Mouse (Mus musculus) liver, embryonic 14.5 days (tissue): ENCODE measurements at regions not wholly inside any gene's neighbourhood (a gene's known extent, or its start where the extent isn't known, plus 50 kb on each side); places are given as distances from the start of the nearest gene placed in this dataset.

Experiments
- CTCF ChIP-seq: IDR thresholded peaks from 2 replicates; pipeline ENCODE4 v1.5.1; 2016; ENCODE audit warnings: antibody characterized with exemption, low read depth, control low read depth
- EP300 ChIP-seq: IDR thresholded peaks from 2 replicates; pipeline ENCODE4 v1.6.1; 2016; ENCODE audit warnings: antibody characterized with exemption, low read depth

DNA sequence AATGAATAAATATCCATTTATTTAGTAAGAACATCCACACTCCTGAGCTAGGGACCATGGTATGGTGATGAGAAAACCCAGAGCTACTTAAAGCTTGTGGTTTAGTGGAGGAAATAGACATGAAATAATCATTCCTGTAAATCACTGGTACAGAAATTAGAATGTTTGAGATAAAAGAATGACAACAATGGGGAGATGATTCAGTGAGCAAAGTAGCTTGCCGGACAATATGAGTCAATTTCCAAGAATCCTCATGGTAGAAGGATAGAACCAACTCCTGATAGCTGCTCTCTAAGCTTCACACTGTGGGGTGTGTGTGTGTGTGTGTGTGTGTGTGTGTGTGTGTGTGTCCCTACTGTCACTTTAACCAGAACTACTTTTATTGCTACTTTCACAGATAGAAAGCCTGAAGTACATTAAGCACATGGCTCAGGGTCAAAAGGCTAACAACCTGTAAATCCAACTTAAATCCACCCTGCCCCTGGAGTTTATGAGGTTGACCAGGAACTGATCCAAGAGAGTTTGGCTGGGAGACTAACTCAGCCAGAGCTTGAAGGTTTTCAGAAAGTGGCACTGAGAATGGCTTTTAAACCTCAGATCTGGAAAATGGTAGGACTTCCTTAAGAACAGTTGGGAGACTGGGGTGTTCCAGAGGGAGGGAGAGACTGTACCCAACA lies 336.9 kb upstream of the Gcfc2 start:
- no peak for TF ChIP-seq EP300
- TF ChIP-seq CTCF: no peak
